ENCODE assay signal across 8 mouse cellular contexts in the genomic region with DNA sequence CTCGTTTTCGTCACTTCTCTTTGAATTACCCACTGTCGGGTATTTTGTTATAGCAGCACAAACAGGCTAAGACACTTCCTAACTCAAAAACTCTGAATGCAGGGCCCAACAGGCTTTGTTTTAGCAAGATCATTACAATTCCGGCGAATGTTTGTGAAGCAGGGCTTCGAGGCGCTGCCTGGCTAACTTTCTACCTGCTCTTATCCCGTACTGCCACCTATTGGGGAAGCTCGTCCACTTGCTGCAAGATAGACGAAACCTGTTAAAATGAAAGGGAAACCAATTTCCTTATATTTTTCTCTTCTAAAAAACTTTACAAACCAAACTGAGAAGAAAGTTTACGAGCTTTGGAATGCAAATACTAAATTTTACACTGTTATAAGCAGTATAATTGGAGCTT.
DNase-seq lines count a peak whose midpoint lies in the region; ATAC-seq and TF ChIP-seq lines count a peak whose summit lies in the region.

No protein-coding gene starts in this region.

- WGBS in forebrain, embryonic 14.5 days: 37% methylated on average over 11 of the region's 11 CpGs
- WGBS in forebrain, embryonic 13.5 days: 37% methylated on average over 11 of the region's 11 CpGs
- 35% methylated on average over 11 of the region's 11 CpGs for WGBS in stomach, postnatal 0 days

- DNase-seq in forebrain, embryonic 14.5 days (ENCODE audit: low spot score): peak; percentile 64
- peak; percentile 81 for DNase-seq in A20 (ENCODE audit: low read depth, low spot score)
- peak; percentile 65 for DNase-seq in adrenal gland, postnatal 14 days
- peak; percentile 23 to 29 for DNase-seq in frontal cortex, postnatal 36 days (ENCODE audit: low spot score in 2 of 2)
- peak; percentile 15 to 44 for DNase-seq in layer of hippocampus, adult 8-10 months (ENCODE audit: low spot score in 2 of 2)
- peak; percentile 19 to 46 for DNase-seq in lung, postnatal 4 days
- peak; percentile 57 for DNase-seq in stomach, postnatal 0 days (ENCODE audit: low spot score)

- H3K9ac ChIP-seq in forebrain, embryonic 14.5 days (ENCODE audit: low read length): no peak overlapping the region
- H3K9ac ChIP-seq in forebrain, embryonic 13.5 days: no peak overlapping the region
- H3K9ac ChIP-seq in stomach, postnatal 0 days (ENCODE audit: low read length): no peak overlapping the region

- no peaks in the 10 kb centered on the region for H3K9me3 ChIP-seq in forebrain, embryonic 14.5 days (replicated peaks; ENCODE audit: control insufficient read depth, low read length)
- H3K9me3 ChIP-seq in forebrain, embryonic 13.5 days (replicated peaks): no peaks in the 10 kb centered on the region
- H3K9me3 ChIP-seq in stomach, postnatal 0 days (ENCODE audit: control insufficient read depth, low read length): no peaks in the 10 kb centered on the region

- TF ChIP-seq EP300 in stomach, postnatal 0 days (optimal IDR thresholded peaks at IDR 0.05): no peak

- H3K36me3 ChIP-seq in forebrain, embryonic 14.5 days (ENCODE audit: control insufficient read depth, insufficient read depth, low read length): no peaks in the 10 kb centered on the region
- no peaks in the 10 kb centered on the region for H3K36me3 ChIP-seq in forebrain, embryonic 13.5 days (ENCODE audit: poor library complexity, severe bottlenecking)
- no peaks in the 10 kb centered on the region for H3K36me3 ChIP-seq in stomach, postnatal 0 days (ENCODE audit: control insufficient read depth, insufficient read depth, low read length)

- TF ChIP-seq CTCF in stomach, postnatal 0 days (IDR thresholded peaks at IDR 0.05; ENCODE audit: low read depth): peak; percentile 77

- no peak for ATAC-seq in forebrain, embryonic 14.5 days
- no peak for ATAC-seq in forebrain, embryonic 13.5 days
- no peak for ATAC-seq in stomach, postnatal 0 days (ENCODE audit: low FRiP score, low TSS enrichment)

- no peak overlapping the region for H3K4me3 ChIP-seq in forebrain, embryonic 14.5 days (ENCODE audit: low read depth, low read length)
- H3K4me3 ChIP-seq in forebrain, embryonic 13.5 days: no peak overlapping the region
- no peak overlapping the region for H3K4me3 ChIP-seq in stomach, postnatal 0 days (ENCODE audit: low read depth, low read length)

- H3K27me3 ChIP-seq in forebrain, embryonic 14.5 days (replicated peaks; ENCODE audit: control insufficient read depth, insufficient read depth, low read length): 0 out of 2 replicates have a peak, but pooled peaks cover 3% of the 10 kb centered on the region
- peaks cover 25% of the 10 kb centered on the region; the same call in 1 of the 2 replicates for H3K27me3 ChIP-seq in forebrain, embryonic 13.5 days
- H3K27me3 ChIP-seq in stomach, postnatal 0 days (ENCODE audit: control insufficient read depth, insufficient read depth, low read length): no peaks in the 10 kb centered on the region

- no peak overlapping the region for H3K27ac ChIP-seq in forebrain, embryonic 14.5 days (ENCODE audit: low read depth, low read length)
- no peak overlapping the region for H3K27ac ChIP-seq in forebrain, embryonic 13.5 days
- H3K27ac ChIP-seq in stomach, postnatal 0 days (replicated peaks): no peak overlapping the region

- H3K4me1 ChIP-seq in forebrain, embryonic 14.5 days (ENCODE audit: control insufficient read depth, insufficient read depth, low read length): no peaks in the 10 kb centered on the region
- no peaks in the 10 kb centered on the region for H3K4me1 ChIP-seq in forebrain, embryonic 13.5 days
- H3K4me1 ChIP-seq in stomach, postnatal 0 days (replicated peaks; ENCODE audit: control insufficient read depth, insufficient read depth): no peaks in the 10 kb centered on the region

- H3K4me2 ChIP-seq in forebrain, embryonic 14.5 days (ENCODE audit: low read length): no peak overlapping the region
- no peak overlapping the region for H3K4me2 ChIP-seq in forebrain, embryonic 13.5 days
- no peak overlapping the region for H3K4me2 ChIP-seq in stomach, postnatal 0 days (replicated peaks; ENCODE audit: low read depth)

Comparison
In these comparisons a context has a peak if more than half of its experiments do, and no peak if none do; other contexts are left out.
1. DNase-seq: peak in every context shown above with its lines; median percentile 81 in A20; 65 in adrenal gland, postnatal 14 days; 64 in forebrain, embryonic 14.5 days; 57 in stomach, postnatal 0 days; 32 in lung, postnatal 4 days; 30 in layer of hippocampus, adult 8-10 months; 26 in frontal cortex, postnatal 36 days.